Mouse (Mus musculus) forebrain, embryonic 15.5 days (tissue): ENCODE data around the gene Il1rap. TPM values are rescaled to one million over a fixed set of nuclear protein-coding genes. Genes with fewer than 3 reads are reported as not detected.

ENCODE experiments used
- ATAC-seq: fragments of 200-750 bp; cut with Nextera tagmentation; replicated peaks from 2 replicates; pipeline ENCODE4 v1.8.0; 2017; ENCODE audit warnings: mild to moderate bottlenecking, moderate TSS enrichment, moderate library complexity
- H3K27ac ChIP-seq: fragments of 300-500 bp; sonication (generic); replicated peaks from 2 replicates; pipeline ENCODE4 v1.5.1; 2015; ENCODE audit warnings: mild to moderate bottlenecking, inconsistent platforms
- H3K27me3 ChIP-seq: fragments of 300-500 bp; sonication (generic); 2 replicates; pipeline ENCODE4 v1.6.1; 2015; ENCODE audit warnings: inconsistent platforms
- H3K36me3 ChIP-seq: fragments of 300-500 bp; sonication (generic); 2 replicates; pipeline ENCODE4 v1.6.1; 2015; ENCODE audit warnings: mild to moderate bottlenecking, inconsistent platforms
- H3K4me1 ChIP-seq: fragments of 300-500 bp; sonication (generic); 2 replicates; pipeline ENCODE4 v1.6.1; 2015; ENCODE audit warnings: inconsistent platforms
- H3K4me2 ChIP-seq: fragments of 300-500 bp; sonication (generic); replicated peaks from 2 replicates; pipeline ENCODE4 v1.6.1; 2015; ENCODE audit warnings: mild to moderate bottlenecking, inconsistent platforms
- H3K4me3 ChIP-seq: fragments of 300-500 bp; sonication (generic); 2 replicates; pipeline ENCODE4 v1.5.1; 2015; ENCODE audit warnings: mild to moderate bottlenecking, inconsistent platforms
- H3K9ac ChIP-seq: fragments of 300-500 bp; sonication (generic); replicated peaks from 2 replicates; pipeline ENCODE4 v1.6.1; 2015; ENCODE audit warnings: mild to moderate bottlenecking, inconsistent platforms
- H3K9me3 ChIP-seq: fragments of 300-500 bp; sonication (generic); 2 replicates; pipeline ENCODE4 v1.6.1; 2016; ENCODE audit warnings: inconsistent platforms
- WGBS: fragments of 180-500 bp; shearing (Covaris S2); methylation state at CpG from one replicate; pipeline ENCODE4 v1.1.7; 2015; ENCODE audit warnings: mixed read lengths; 5-methylcytosine and 5-hydroxymethylcytosine counted together
- polyA plus RNA-seq: library from polyadenylated mRNA; unstranded; fragments of >200 nt; fragmentation: Nextera tagmentation; extraction: Ambion mirVana; gene quantifications from 2 replicates; pipeline ENCODE4 v1.2.1, GENCODE M21; 2015

The Il1rap gene
- polyA plus RNA-seq, 1 experiment from 2014 or later, result 5.3 TPM

GRCm38 (mm10) chr16:26777132-26777531, 195.6 kb downstream of the Il1rap start:
- Histone ChIP-seq H3K27me3 (no peaks in the 10 kb centered on the region), H3K27ac (no peak overlapping the region), H3K9ac (no peak overlapping the region), H3K4me1 (no peaks in the 10 kb centered on the region), H3K36me3 (no peaks in the 10 kb centered on the region), H3K4me2 (no peak overlapping the region), H3K4me3 (no peak overlapping the region), H3K9me3 (no peaks in the 10 kb centered on the region)
- no peak for ATAC-seq
- 14% methylated on average over 1 of the region's 1 CpGs for WGBS

Other genes starting within 250 kb of the Il1rap start
- gene Cldn1, start 209.9 kb upstream of the Il1rap start, polyA plus RNA-seq, result 2.2 and 5.2 TPM in 2 replicates
- gene Cldn16, start 118.6 kb upstream of the Il1rap start, polyA plus RNA-seq, result not detected in 2 replicates
- 0.26 TPM in 1 of 2 replicates, not detected in the other for gene Tmem207, start 54.9 kb upstream of the Il1rap start, polyA plus RNA-seq